Mouse (Mus musculus) embryonic facial prominence, embryonic 14.5 days (tissue): ENCODE measurements at regions not wholly inside any gene's neighbourhood (a gene's known extent, or its start where the extent isn't known, plus 50 kb on each side); places are given as distances from the start of the nearest gene placed in this dataset.

Experiments used
- ATAC-seq: fragments of 200-750 bp; cut with Nextera tagmentation; 2 replicates; pipeline ENCODE4 v1.8.0; 2017; ENCODE audit warnings: low read depth, moderate number of reproducible peaks, moderate TSS enrichment
- DNase-seq: peaks from one replicate; pipeline ENCODE4 v3.0.0-alpha.2; 2015; ENCODE audit warnings: low spot score
- H3K27ac ChIP-seq: fragments of 300-500 bp; sonication (generic); replicated peaks from 2 replicates; pipeline ENCODE4 v1.5.1; 2014; ENCODE audit warnings: low read depth, mild to moderate bottlenecking, low read length, moderate library complexity
- H3K27me3 ChIP-seq: fragments of 300-500 bp; sonication (generic); replicated peaks from 2 replicates; pipeline ENCODE4 v1.6.1; 2014; ENCODE audit warnings: low read length; ENCODE audit not compliant: control insufficient read depth, insufficient read depth
- H3K36me3 ChIP-seq: fragments of 300-500 bp; sonication (generic); 2 replicates; pipeline ENCODE4 v1.6.1; 2014; ENCODE audit warnings: low read length, mixed read lengths; ENCODE audit not compliant: control insufficient read depth, insufficient read depth
- H3K4me1 ChIP-seq: fragments of 300-500 bp; sonication (generic); 2 replicates; pipeline ENCODE4 v1.6.1; 2014; ENCODE audit warnings: antibody characterized with exemption, low read length; ENCODE audit not compliant: control insufficient read depth, insufficient read depth
- H3K4me2 ChIP-seq: fragments of 300-500 bp; sonication (generic); 2 replicates; pipeline ENCODE4 v1.6.1; 2014; ENCODE audit warnings: low read depth, mild to moderate bottlenecking, low read length, moderate library complexity, mixed read lengths
- H3K4me3 ChIP-seq: fragments of 300-500 bp; sonication (generic); 2 replicates; pipeline ENCODE4 v1.5.1; 2014; ENCODE audit warnings: low read depth, mild to moderate bottlenecking, low read length
- H3K9ac ChIP-seq: fragments of 300-500 bp; sonication (generic); 2 replicates; pipeline ENCODE4 v1.6.1; 2014; ENCODE audit warnings: low read depth, mild to moderate bottlenecking, low read length, moderate library complexity, mixed read lengths
- H3K9me3 ChIP-seq: fragments of 300-500 bp; sonication (generic); 2 replicates; pipeline ENCODE4 v1.6.1; 2016; ENCODE audit warnings: low read length; ENCODE audit not compliant: control insufficient read depth
- WGBS: fragments of 180-500 bp; shearing (Covaris S2); extraction: QIAGEN DNeasy Blood & Tissue Kit; methylation state at CpG from one replicate; pipeline ENCODE4 v1.1.7; 2014; 5-methylcytosine and 5-hydroxymethylcytosine counted together

DNA sequence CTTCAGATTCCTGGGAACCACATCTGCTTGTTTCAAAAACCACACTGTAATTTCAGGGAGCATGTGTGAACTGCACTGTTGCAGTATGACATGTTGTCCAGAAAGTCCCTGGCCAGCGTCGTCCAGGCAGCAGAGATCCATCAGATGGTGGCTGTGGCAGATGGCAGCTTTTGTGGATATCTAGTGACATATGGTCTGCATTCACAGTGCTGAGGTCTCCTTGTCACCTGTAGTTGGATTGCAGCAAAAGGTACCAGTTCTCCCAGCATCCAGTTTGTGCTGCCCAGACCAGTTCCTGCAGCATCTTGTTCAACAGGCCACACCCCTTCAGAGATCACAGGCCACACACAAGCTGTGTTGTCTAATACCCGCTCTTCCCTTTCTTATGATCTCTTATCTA lies 80.1 kb upstream of the D1Pas1 start:
- Histone ChIP-seq H3K9me3 (no peaks in the 10 kb centered on the region), H3K4me2 (no peak overlapping the region), H3K27me3 (no peaks in the 10 kb centered on the region), H3K27ac (no peak overlapping the region), H3K4me3 (no peak overlapping the region), H3K4me1 (0 out of 2 replicates have a peak, but pooled peaks cover 3% of the 10 kb centered on the region), H3K9ac (no peak overlapping the region), H3K36me3 (no peaks in the 10 kb centered on the region)
- DNase-seq (no peak), ATAC-seq (no peak)
- WGBS: 61% methylated on average over 3 of the region's 3 CpGs

- no peak overlapping the region for H3K4me2 ChIP-seq
- DNase-seq: no peak
- WGBS: 77% methylated on average over 2 of the region's 2 CpGs
- no peak overlapping the region for H3K9ac ChIP-seq
- no peaks in the 10 kb centered on the region for H3K9me3 ChIP-seq
- no peaks in the 10 kb centered on the region for H3K4me1 ChIP-seq
- H3K27me3 ChIP-seq: no peaks in the 10 kb centered on the region
- H3K36me3 ChIP-seq: no peaks in the 10 kb centered on the region
- no peak overlapping the region for H3K27ac ChIP-seq
- H3K4me3 ChIP-seq: no peak overlapping the region
- ATAC-seq: no peak
These were observed 86.8 kb upstream of the D1Pas1 start for GRCm38 (mm10) chr1:186880391-186880790.

GRCm38 (mm10) chr1:186860608-186861444 lies 106.4 kb upstream of the D1Pas1 start:
- DNase-seq: peak; percentile 4
- Histone ChIP-seq H3K27me3 (no peaks in the 10 kb centered on the region), H3K4me2 (no peak overlapping the region), H3K9me3 (no peaks in the 10 kb centered on the region), H3K36me3 (no peaks in the 10 kb centered on the region), H3K27ac (no peak overlapping the region), H3K4me3 (no peak overlapping the region), H3K9ac (no peak overlapping the region), H3K4me1 (no peaks in the 10 kb centered on the region)
- WGBS: 73% methylated on average over 10 of the region's 10 CpGs
- ATAC-seq: no peak

GRCm38 (mm10) chr1:186858285-186858684 lies 108.9 kb upstream of the D1Pas1 start:
- Histone ChIP-seq H3K4me2 (no peak overlapping the region), H3K36me3 (no peaks in the 10 kb centered on the region), H3K27me3 (no peaks in the 10 kb centered on the region), H3K27ac (no peak overlapping the region), H3K9me3 (no peaks in the 10 kb centered on the region), H3K4me3 (no peak overlapping the region), H3K4me1 (no peaks in the 10 kb centered on the region), H3K9ac (no peak overlapping the region)
- DNase-seq (no peak), ATAC-seq (no peak)
- 82% methylated on average over 21 of the region's 21 CpGs for WGBS

DNA sequence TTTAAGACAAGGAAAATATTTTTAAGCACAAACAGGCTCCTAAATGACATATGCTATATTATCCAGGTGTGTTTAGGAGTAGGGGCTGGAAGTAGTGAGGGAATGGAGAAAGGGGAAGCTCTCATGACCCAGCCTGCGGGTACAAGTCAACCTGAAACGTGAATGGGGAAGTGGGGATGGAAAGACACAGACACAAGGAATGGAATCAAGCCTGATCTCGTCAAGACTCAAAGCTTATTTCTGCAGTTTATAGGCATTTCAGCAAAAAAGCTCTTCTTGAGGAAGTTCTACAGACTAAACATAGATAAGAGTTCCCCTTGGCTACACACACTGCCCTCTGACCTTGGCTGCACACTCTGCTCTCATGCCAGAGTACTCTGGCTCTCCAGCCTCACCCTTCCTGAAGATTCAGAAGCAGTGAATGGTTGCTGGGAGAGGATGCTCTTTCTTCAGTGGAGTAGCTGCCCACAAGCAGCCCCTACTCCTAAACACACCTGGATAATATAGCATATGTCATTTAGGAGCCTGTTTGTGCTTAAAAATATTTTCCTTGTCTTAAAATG lies 106.4 kb upstream of the Rrp15 start:
- H3K4me3 ChIP-seq: no peak overlapping the region
- H3K4me2 ChIP-seq: no peak overlapping the region
- H3K36me3 ChIP-seq: no peaks in the 10 kb centered on the region
- no peak overlapping the region for H3K27ac ChIP-seq
- 85% methylated on average over 3 of the region's 3 CpGs for WGBS
- no peaks in the 10 kb centered on the region for H3K9me3 ChIP-seq
- H3K27me3 ChIP-seq: no peaks in the 10 kb centered on the region
- ATAC-seq (no peak), DNase-seq (no peak)
- no peaks in the 10 kb centered on the region for H3K4me1 ChIP-seq
- no peak overlapping the region for H3K9ac ChIP-seq

- 82% methylated on average over 7 of the region's 7 CpGs for WGBS
- no peaks in the 10 kb centered on the region for H3K36me3 ChIP-seq
- no peaks in the 10 kb centered on the region for H3K9me3 ChIP-seq
- H3K27me3 ChIP-seq: no peaks in the 10 kb centered on the region; the same call in 1 of the 2 replicates
- no peaks in the 10 kb centered on the region for H3K4me1 ChIP-seq
- no peak overlapping the region for H3K9ac ChIP-seq
- DNase-seq: no peak
- no peak overlapping the region for H3K27ac ChIP-seq
- H3K4me2 ChIP-seq: no peak overlapping the region
- H3K4me3 ChIP-seq: no peak overlapping the region
- ATAC-seq: no peak
These were observed 96.1 kb upstream of the Rrp15 start for GRCm38 (mm10) chr1:186845256-186845655.

DNA sequence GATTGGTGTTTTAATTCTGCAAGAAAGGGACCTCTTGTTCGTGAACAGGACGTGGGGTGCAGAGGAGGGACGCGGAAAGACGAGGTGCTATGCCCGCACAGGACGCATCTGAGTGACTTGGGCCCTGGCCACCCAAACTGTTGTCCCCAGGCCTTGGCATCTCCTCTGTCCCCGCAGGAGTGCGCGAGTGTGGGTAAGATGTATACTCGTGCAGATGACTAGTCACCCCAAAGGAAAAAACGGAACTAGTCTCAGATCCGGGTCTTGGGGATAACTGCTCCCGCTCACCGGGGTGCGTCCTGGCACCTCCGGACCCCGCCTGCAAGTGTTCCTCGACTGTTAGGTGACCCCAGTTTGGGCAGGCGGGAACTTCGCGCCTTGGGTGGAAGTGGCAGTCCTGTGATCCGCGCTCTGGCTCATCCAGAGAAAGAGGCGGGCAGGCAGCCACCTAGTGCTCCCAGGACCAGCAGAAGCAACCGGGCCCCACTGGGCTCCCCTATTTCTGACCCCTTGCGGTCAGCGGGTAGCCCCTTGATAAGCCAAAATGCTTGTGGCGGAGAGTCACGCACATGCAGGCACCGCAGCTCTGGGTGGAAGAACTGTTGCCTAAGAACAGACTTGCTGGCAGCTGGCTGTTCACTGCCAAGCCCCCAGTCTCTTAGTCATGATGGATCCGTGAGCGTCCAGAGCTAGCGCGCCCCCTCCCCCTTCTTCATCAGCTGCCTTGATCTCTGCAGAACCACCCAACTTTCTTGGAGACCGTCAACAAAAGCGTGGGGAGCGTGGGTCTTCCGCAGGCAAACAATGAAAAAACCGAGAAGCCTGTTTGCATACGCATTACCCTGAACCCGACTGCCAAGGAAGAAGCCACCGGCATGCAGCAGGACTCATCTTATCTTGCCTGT lies 85.0 kb upstream of the Rrp15 start:
- Histone ChIP-seq H3K27ac (no peak overlapping the region), H3K4me3 (peak overlapping the region; percentile 37), H3K4me2 (peak overlapping the region; percentile 71), H3K9me3 (no peaks in the 10 kb centered on the region), H3K36me3 (no peaks in the 10 kb centered on the region), H3K4me1 (peaks cover 11% of the 10 kb centered on the region), H3K9ac (peak overlapping the region; percentile 45), H3K27me3 (peaks cover 51% of the 10 kb centered on the region)
- WGBS: 1% methylated on average over 40 of the region's 43 CpGs
- DNase-seq (peak; percentile 43), ATAC-seq (peak; percentile 30; the same call in 1 of the 2 replicates)

GRCm38 (mm10) chr1:186833441-186833895 lies 84.3 kb upstream of the Rrp15 start:
- Histone ChIP-seq H3K4me2 (peak overlapping the region; percentile 71), H3K4me3 (peak overlapping the region; percentile 37), H3K4me1 (peaks cover 11% of the 10 kb centered on the region), H3K27ac (no peak overlapping the region), H3K9me3 (no peaks in the 10 kb centered on the region), H3K9ac (peak overlapping the region; percentile 45; the same call in 1 of the 2 replicates), H3K27me3 (peaks cover 51% of the 10 kb centered on the region), H3K36me3 (no peaks in the 10 kb centered on the region)
- under 1% methylated on average over 17 of the region's 17 CpGs for WGBS
- ATAC-seq: no peak; the same call in 1 of the 2 replicates
- peak; percentile 4 for DNase-seq
